Mouse (Mus musculus): ENCODE results near the gene Agap1. TPM values are rescaled to one million over a fixed set of nuclear protein-coding genes. Genes with fewer than 3 reads are reported as not detected.
A peak's percentile ranks its signal among the peaks of the same experiment; 100 is the strongest.

The Agap1 gene
- polyA plus RNA-seq, 1 experiment from 2014 or later: 89.6 TPM

- 84% methylated on average over 8 of the region's 8 CpGs for WGBS
- Histone ChIP-seq H3K27ac (replicated peaks; ENCODE audit: low read depth, low read length) (no peak overlapping the region), H3K4me3 (replicated peaks; ENCODE audit: low read depth, low read length) (no peak overlapping the region), H3K27me3 (ENCODE audit: control insufficient read depth, insufficient read depth, low read length) (no peaks in the 10 kb centered on the region), H3K9me3 (ENCODE audit: control insufficient read depth, low read length) (no peaks in the 10 kb centered on the region), H3K36me3 (ENCODE audit: control insufficient read depth, insufficient read depth, low read length) (no peaks in the 10 kb centered on the region), H3K4me1 (ENCODE audit: control insufficient read depth, insufficient read depth, low read length) (no peaks in the 10 kb centered on the region), H3K4me2 (ENCODE audit: low read length) (no peak overlapping the region), H3K9ac (replicated peaks; ENCODE audit: low read length) (no peak overlapping the region)
- DNase-seq: no peak
- no peak for ATAC-seq (ENCODE audit: low FRiP score, low TSS enrichment)
Measured at GRCm38 (mm10) chr1:89426137-89426536, 28.5 kb upstream of the Agap1 start.

- no peak overlapping the region for H3K9ac ChIP-seq (replicated peaks; ENCODE audit: low read length)
- H3K27me3 ChIP-seq (ENCODE audit: control insufficient read depth, insufficient read depth, low read length): no peaks in the 10 kb centered on the region
- ATAC-seq (ENCODE audit: low FRiP score, low TSS enrichment) (no peak), DNase-seq (no peak)
- 96% methylated on average over 5 of the region's 5 CpGs for WGBS
- no peaks in the 10 kb centered on the region for H3K4me1 ChIP-seq (ENCODE audit: control insufficient read depth, insufficient read depth, low read length)
- no peak overlapping the region for H3K4me2 ChIP-seq (ENCODE audit: low read length)
- no peak overlapping the region for H3K4me3 ChIP-seq (replicated peaks; ENCODE audit: low read depth, low read length)
- H3K9me3 ChIP-seq (ENCODE audit: control insufficient read depth, low read length): no peaks in the 10 kb centered on the region
- H3K27ac ChIP-seq (replicated peaks; ENCODE audit: low read depth, low read length): no peak overlapping the region
- no peaks in the 10 kb centered on the region for H3K36me3 ChIP-seq (ENCODE audit: control insufficient read depth, insufficient read depth, low read length)
Measured at GRCm38 (mm10) chr1:89428671-89429070, 25.9 kb upstream of the Agap1 start.

GRCm38 (mm10) chr1:89429946-89430640 is 24.5 kb upstream of the Agap1 start:
- Histone ChIP-seq H3K27me3 (ENCODE audit: control insufficient read depth, insufficient read depth, low read length) (no peaks in the 10 kb centered on the region), H3K9ac (replicated peaks; ENCODE audit: low read length) (no peak overlapping the region), H3K4me3 (replicated peaks; ENCODE audit: low read depth, low read length) (no peak overlapping the region), H3K9me3 (ENCODE audit: control insufficient read depth, low read length) (no peaks in the 10 kb centered on the region), H3K4me2 (ENCODE audit: low read length) (no peak overlapping the region), H3K4me1 (ENCODE audit: control insufficient read depth, insufficient read depth, low read length) (no peaks in the 10 kb centered on the region), H3K36me3 (ENCODE audit: control insufficient read depth, insufficient read depth, low read length) (no peaks in the 10 kb centered on the region), H3K27ac (replicated peaks; ENCODE audit: low read depth, low read length) (no peak overlapping the region)
- ATAC-seq (ENCODE audit: low FRiP score, low TSS enrichment) (no peak), DNase-seq (no peak)
- WGBS: 54% methylated on average over 11 of the region's 11 CpGs

- H3K9ac ChIP-seq (replicated peaks; ENCODE audit: low read length): no peak overlapping the region
- no peak overlapping the region for H3K27ac ChIP-seq (replicated peaks; ENCODE audit: low read depth, low read length)
- H3K4me1 ChIP-seq (ENCODE audit: control insufficient read depth, insufficient read depth, low read length): peaks cover 9% of the 10 kb centered on the region
- 88% methylated on average over 6 of the region's 6 CpGs for WGBS
- no peak overlapping the region for H3K4me2 ChIP-seq (ENCODE audit: low read length)
- ATAC-seq (ENCODE audit: low FRiP score, low TSS enrichment) (no peak), DNase-seq (no peak)
- no peaks in the 10 kb centered on the region for H3K27me3 ChIP-seq (ENCODE audit: control insufficient read depth, insufficient read depth, low read length)
- H3K4me3 ChIP-seq (replicated peaks; ENCODE audit: low read depth, low read length): no peak overlapping the region
- H3K9me3 ChIP-seq (ENCODE audit: control insufficient read depth, low read length): no peaks in the 10 kb centered on the region
- H3K36me3 ChIP-seq (ENCODE audit: control insufficient read depth, insufficient read depth, low read length): no peaks in the 10 kb centered on the region
Measured at GRCm38 (mm10) chr1:89439351-89439750, 15.3 kb upstream of the Agap1 start.

GRCm38 (mm10) chr1:89441236-89441897 is 13.2 kb upstream of the Agap1 start:
- H3K27ac ChIP-seq (replicated peaks; ENCODE audit: low read depth, low read length): 0 out of 2 replicates have a peak overlapping the region, but pooled peaks have one; percentile 41
- 6% methylated on average over 5 of the region's 5 CpGs for WGBS

GRCm38 (mm10) chr1:89443512-89443911 is 11.1 kb upstream of the Agap1 start:
- Histone ChIP-seq H3K36me3 (ENCODE audit: control insufficient read depth, insufficient read depth, low read length) (no peaks in the 10 kb centered on the region), H3K9ac (replicated peaks; ENCODE audit: low read length) (no peak overlapping the region), H3K9me3 (ENCODE audit: control insufficient read depth, low read length) (no peaks in the 10 kb centered on the region), H3K4me3 (replicated peaks; ENCODE audit: low read depth, low read length) (no peak overlapping the region), H3K4me2 (ENCODE audit: low read length) (no peak overlapping the region), H3K4me1 (ENCODE audit: control insufficient read depth, insufficient read depth, low read length) (peaks cover 9% of the 10 kb centered on the region), H3K27me3 (ENCODE audit: control insufficient read depth, insufficient read depth, low read length) (no peaks in the 10 kb centered on the region), H3K27ac (replicated peaks; ENCODE audit: low read depth, low read length) (no peak overlapping the region)
- 64% methylated on average over 9 of the region's 9 CpGs for WGBS
- ATAC-seq (ENCODE audit: low FRiP score, low TSS enrichment): no peak
- no peak for DNase-seq

More at GRCm38 (mm10) chr1:89441236-89441897, 13.2 kb upstream of the Agap1 start:
- Histone ChIP-seq H3K4me3 (replicated peaks; ENCODE audit: low read depth, low read length) (no peak overlapping the region), H3K27me3 (ENCODE audit: control insufficient read depth, insufficient read depth, low read length) (no peaks in the 10 kb centered on the region), H3K4me2 (ENCODE audit: low read length) (no peak overlapping the region), H3K4me1 (ENCODE audit: control insufficient read depth, insufficient read depth, low read length) (peaks cover 9% of the 10 kb centered on the region), H3K9ac (replicated peaks; ENCODE audit: low read length) (no peak overlapping the region), H3K9me3 (ENCODE audit: control insufficient read depth, low read length) (no peaks in the 10 kb centered on the region), H3K36me3 (ENCODE audit: control insufficient read depth, insufficient read depth, low read length) (no peaks in the 10 kb centered on the region)
- DNase-seq (peak; percentile 26), ATAC-seq (ENCODE audit: low FRiP score, low TSS enrichment) (no peak; the same call in 1 of the 2 replicates)

GRCm38 (mm10) chr1:89444014-89444413 is 10.6 kb upstream of the Agap1 start:
- ATAC-seq (ENCODE audit: low FRiP score, low TSS enrichment): no peak
- no peak overlapping the region for H3K27ac ChIP-seq (replicated peaks; ENCODE audit: low read depth, low read length)
- no peaks in the 10 kb centered on the region for H3K36me3 ChIP-seq (ENCODE audit: control insufficient read depth, insufficient read depth, low read length)
- H3K4me3 ChIP-seq (replicated peaks; ENCODE audit: low read depth, low read length): no peak overlapping the region
- peaks cover 9% of the 10 kb centered on the region for H3K4me1 ChIP-seq (ENCODE audit: control insufficient read depth, insufficient read depth, low read length)
- no peaks in the 10 kb centered on the region for H3K27me3 ChIP-seq (ENCODE audit: control insufficient read depth, insufficient read depth, low read length)
- no peak overlapping the region for H3K9ac ChIP-seq (replicated peaks; ENCODE audit: low read length)
- H3K4me2 ChIP-seq (ENCODE audit: low read length): no peak overlapping the region
- WGBS: 47% methylated on average over 3 of the region's 3 CpGs
- DNase-seq: peak; percentile 33
- no peaks in the 10 kb centered on the region for H3K9me3 ChIP-seq (ENCODE audit: control insufficient read depth, low read length)

- Histone ChIP-seq H3K27ac (replicated peaks; ENCODE audit: low read depth, low read length) (no peak overlapping the region), H3K9ac (replicated peaks; ENCODE audit: low read length) (no peak overlapping the region), H3K27me3 (ENCODE audit: control insufficient read depth, insufficient read depth, low read length) (no peaks in the 10 kb centered on the region), H3K4me3 (replicated peaks; ENCODE audit: low read depth, low read length) (no peak overlapping the region), H3K4me1 (ENCODE audit: control insufficient read depth, insufficient read depth, low read length) (peaks cover 5% of the 10 kb centered on the region; the same call in 1 of the 2 replicates), H3K9me3 (ENCODE audit: control insufficient read depth, low read length) (no peaks in the 10 kb centered on the region), H3K4me2 (ENCODE audit: low read length) (no peak overlapping the region), H3K36me3 (ENCODE audit: control insufficient read depth, insufficient read depth, low read length) (no peaks in the 10 kb centered on the region)
- no peak for DNase-seq
- no peak for ATAC-seq (ENCODE audit: low FRiP score, low TSS enrichment)
- WGBS: 86% methylated on average over 7 of the region's 7 CpGs
Measured at GRCm38 (mm10) chr1:89450139-89450538, 4.5 kb upstream of the Agap1 start.

GRCm38 (mm10) chr1:89452138-89452537 is 2.5 kb upstream of the Agap1 start:
- Histone ChIP-seq H3K27ac (replicated peaks; ENCODE audit: low read depth, low read length) (no peak overlapping the region), H3K4me1 (ENCODE audit: control insufficient read depth, insufficient read depth, low read length) (peaks cover 17% of the 10 kb centered on the region), H3K4me2 (ENCODE audit: low read length) (no peak overlapping the region), H3K36me3 (ENCODE audit: control insufficient read depth, insufficient read depth, low read length) (no peaks in the 10 kb centered on the region), H3K9me3 (ENCODE audit: control insufficient read depth, low read length) (no peaks in the 10 kb centered on the region), H3K4me3 (replicated peaks; ENCODE audit: low read depth, low read length) (no peak overlapping the region), H3K9ac (replicated peaks; ENCODE audit: low read length) (no peak overlapping the region), H3K27me3 (ENCODE audit: control insufficient read depth, insufficient read depth, low read length) (no peaks in the 10 kb centered on the region)
- no peak for DNase-seq
- 88% methylated on average over 8 of the region's 8 CpGs for WGBS
- no peak for ATAC-seq (ENCODE audit: low FRiP score, low TSS enrichment)

Data from midbrain, embryonic 14.5 days (tissue).